Mouse (Mus musculus): Measurements from ENCODE around the gene Pigk.

DNA sequence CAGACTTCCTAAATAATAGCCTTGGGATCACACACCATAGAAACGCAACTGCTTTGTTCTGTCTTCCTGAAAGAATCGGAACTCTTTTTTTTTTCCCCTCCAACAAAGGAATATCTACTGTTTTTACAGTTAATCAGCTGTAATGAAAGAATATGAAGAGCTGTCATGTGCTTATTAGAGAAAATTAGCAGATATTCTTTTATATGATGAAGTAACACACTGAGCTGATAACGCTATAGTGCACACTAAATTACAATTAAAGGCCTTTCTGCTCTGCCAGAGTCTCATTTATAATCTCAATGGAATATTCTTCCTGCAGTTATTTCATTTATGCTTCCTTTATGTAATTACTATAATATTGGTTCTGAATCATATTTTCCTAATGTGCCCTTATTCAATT lies 128.7 kb downstream of the Pigk start:
- no peak for TF ChIP-seq POLR2A (IDR thresholded peaks at IDR 0.05; ENCODE audit: borderline replicate concordance, extremely low read depth, insufficient read depth, insufficient read length, poor library complexity, severe bottlenecking)
- TF ChIP-seq CTCF (IDR thresholded peaks at IDR 0.05; ENCODE audit: borderline replicate concordance, extremely low read depth, insufficient read depth, insufficient read length): no peak

Measured in brain, embryonic 14.5 days (tissue).